Mouse (Mus musculus) layer of hippocampus, adult 6 months (tissue): ENCODE measurements around the gene Vmn1r232. TPM values are rescaled to one million over a fixed set of nuclear protein-coding genes. Genes with fewer than 3 reads are reported as not detected.

Experiments
- long read RNA-seq, 2 experiments: library from polyadenylated mRNA; unstranded; transcript quantifications; one replicate each; pipeline ENCODE4 v2.0.0; 2019 to 2020
- polyA plus RNA-seq: library from polyadenylated mRNA; unstranded; fragments of <200 nt; fragmentation: Nextera tagmentation; gene quantifications from 2 replicates; pipeline ENCODE4 v1.2.3, GENCODE M21; 2021

Vmn1r232 gene
- not detected in 2 replicates for polyA plus RNA-seq
- long read RNA-seq, experiment 1 = 0 reads
- long read RNA-seq, experiment 2 = 0 reads

GRCm38 (mm10) chr17:20919614-20920013 lies at the start of gene Vmn1r232:
Gene Vmn1r232 (minus strand): TSS chr17:20919714.

GRCm38 (mm10) chr17:20944985-20945891 lies 25.7 kb upstream of the Vmn1r232 start, which contains the start of gene Ppp2r1a:
Gene Ppp2r1a (plus strand): TSS chr17:20945311.

GRCm38 (mm10) chr17:20904991-20905390 lies 14.5 kb downstream of the Vmn1r232 start, which contains the start of gene Vmn1r231:
Gene Vmn1r231 (minus strand): TSS chr17:20905091.

Other genes with a start within 250 kb of the Vmn1r232 start
- gene Vmn1r226, start 236.9 kb downstream of the Vmn1r232 start, polyA plus RNA-seq = not detected in 2 replicates
- gene Vmn1r227, start 189.9 kb downstream of the Vmn1r232 start, polyA plus RNA-seq = not detected in 2 replicates
- not detected in 2 replicates for gene Vmn1r228, start 133.6 kb downstream of the Vmn1r232 start, polyA plus RNA-seq
- not detected in 2 replicates for gene Vmn1r229, start 108.2 kb downstream of the Vmn1r232 start, polyA plus RNA-seq
- gene Vmn1r230, start 79.3 kb downstream of the Vmn1r232 start, polyA plus RNA-seq = not detected in 2 replicates
- not detected in 2 replicates for gene Vmn1r231, start 14.6 kb downstream of the Vmn1r232 start, polyA plus RNA-seq
- gene Ppp2r1a, start 25.6 kb upstream of the Vmn1r232 start, polyA plus RNA-seq = 853 and 927 TPM in 2 replicates
- gene Vmn1r233, start 76.8 kb upstream of the Vmn1r232 start, polyA plus RNA-seq = not detected in 2 replicates
- 8.7 and 14.7 TPM in 2 replicates for gene Zfp160, start 89.2 kb upstream of the Vmn1r232 start, polyA plus RNA-seq